Mouse (Mus musculus) cerebral cortex, adult 2 months (tissue): ENCODE data around the gene Sulf2.

Experiments
- WGBS: fragments of 180-500 bp; shearing (Covaris S2); methylation state at CpG from one replicate; pipeline ENCODE4 v1.1.7; 2018; 5-methylcytosine and 5-hydroxymethylcytosine counted together

The Sulf2 gene

DNA sequence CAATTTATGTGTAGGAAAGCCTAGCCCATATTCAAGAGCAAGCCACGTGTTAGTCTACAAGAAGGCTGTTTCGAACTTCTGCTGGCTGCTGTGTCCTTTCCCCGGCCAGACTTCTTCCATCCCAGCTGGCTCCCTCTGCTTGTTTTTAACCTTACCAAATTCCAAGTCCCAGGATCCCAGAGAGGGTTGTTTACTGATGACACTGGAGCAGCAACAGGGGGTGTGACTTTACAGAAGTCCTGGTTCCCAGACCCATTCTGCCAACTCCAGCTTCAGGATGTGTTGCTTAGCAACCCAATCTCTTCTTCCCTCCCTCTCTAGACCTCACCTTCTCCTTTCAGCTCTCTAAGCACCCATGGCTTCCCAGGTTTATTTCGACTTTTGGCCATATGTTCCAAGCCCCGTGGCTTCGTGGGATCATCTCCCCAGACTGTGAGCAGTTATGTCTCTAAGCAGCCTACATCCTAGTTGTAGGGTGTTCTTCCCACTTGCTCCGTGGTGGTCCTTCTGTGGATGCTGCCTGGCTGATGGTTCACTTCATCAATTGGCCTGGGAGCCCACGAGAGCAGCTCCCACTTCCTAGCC is 20.2 kb upstream of the Sulf2 start:
- 39% methylated on average over 8 of the region's 8 CpGs for WGBS

DNA sequence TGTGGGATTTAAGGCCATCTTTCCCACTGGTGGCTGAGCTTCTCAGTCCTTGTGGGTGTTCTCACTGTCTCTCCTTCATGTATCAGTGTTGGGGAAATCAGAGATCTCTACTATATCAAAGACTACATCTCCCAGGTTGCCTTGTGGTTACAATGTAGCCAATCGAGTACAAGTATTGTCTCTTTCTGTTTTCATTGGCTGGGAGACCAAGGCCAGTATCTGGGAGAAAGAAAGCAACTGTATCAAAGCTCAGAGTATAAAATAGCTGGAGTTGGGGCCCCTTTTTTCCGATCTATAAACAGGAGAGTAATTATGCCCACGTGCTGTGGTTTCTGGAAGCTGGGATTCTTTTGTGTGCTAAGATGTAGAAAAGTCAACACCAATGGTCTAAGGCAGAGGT is 19.7 kb upstream of the Sulf2 start:
- WGBS: 19% methylated on average over 3 of the region's 3 CpGs

DNA sequence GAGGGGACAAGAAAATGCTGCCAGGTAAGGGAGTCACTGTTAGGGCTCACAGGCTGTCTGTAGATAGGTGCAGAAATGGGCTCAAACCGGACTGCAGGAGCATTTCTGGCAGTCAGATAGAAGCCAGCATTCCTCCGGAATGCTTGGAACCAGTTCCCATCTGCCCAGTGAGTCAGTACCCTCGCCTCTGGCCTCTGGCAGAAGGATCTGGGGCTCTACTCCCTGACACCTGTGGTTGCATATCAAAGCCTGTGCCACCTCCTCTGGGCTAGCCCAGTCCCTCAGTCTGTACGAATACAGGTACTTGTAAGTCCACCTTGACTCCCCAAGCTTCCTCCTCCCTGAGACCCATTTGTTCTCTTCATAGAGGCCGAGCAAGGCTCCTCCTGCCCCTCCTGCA is 17.7 kb upstream of the Sulf2 start:
- WGBS: 75% methylated on average over 5 of the region's 5 CpGs

DNA sequence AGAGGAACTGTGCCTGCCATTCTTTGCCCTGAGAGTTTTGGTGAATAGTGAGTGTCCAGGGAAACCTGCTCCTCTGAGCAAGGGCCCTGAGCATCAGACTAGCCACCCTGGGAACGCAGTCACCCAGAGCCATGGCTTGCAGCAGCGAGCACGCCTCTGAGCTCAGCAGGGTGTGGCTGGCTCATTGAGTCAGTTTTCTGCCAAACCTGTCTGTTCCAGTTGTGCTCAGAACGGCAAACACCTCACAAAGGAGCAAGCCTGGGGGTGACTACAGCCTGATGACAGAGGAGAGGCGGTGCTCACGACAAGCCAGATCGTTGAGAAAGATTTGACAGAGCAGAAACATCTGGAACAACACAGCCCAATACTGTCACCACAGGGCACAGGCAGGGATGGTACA is 14.7 kb upstream of the Sulf2 start:
- 84% methylated on average over 7 of the region's 7 CpGs for WGBS

DNA sequence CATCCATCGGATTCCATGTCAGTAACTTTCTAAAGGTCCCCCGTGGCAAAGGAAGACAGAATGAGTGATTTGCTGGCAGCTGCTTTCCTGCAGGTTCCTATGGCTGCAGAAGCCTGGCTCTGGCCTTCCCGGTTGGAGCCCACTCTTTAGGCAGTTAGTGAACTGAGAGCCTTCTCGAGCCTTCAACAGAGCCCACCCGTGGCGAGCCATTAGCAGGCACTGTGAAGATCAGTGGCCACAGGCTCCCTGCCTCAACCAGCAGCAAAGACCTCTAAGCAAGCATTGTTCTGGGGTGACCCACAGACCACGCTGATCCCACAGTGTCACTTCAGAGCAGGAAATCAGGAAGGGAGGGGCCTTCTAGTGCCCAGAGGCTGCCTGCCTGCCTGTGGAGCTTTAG is 13.4 kb upstream of the Sulf2 start:
- 81% methylated on average over 7 of the region's 7 CpGs for WGBS

DNA sequence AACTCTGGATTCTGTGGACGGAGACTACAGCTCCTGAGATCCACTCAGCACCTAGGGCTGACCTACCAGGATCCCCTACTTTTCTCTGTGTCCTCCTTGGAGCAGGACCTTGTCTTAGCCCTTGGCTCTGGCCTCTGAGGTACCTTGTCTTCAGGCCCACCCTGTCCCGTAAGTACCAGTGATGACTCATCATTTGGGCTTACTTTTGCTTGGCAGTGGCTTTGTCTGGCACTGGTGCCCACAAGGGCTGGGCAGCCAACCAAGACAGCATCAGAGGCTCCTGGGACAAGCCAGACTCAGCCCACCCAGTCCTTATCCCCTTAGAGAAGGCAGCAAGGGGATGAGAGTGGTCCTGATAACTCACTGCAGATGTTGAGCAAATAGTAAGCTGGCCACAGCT is 11.9 kb upstream of the Sulf2 start:
- 73% methylated on average over 2 of the region's 2 CpGs for WGBS

DNA sequence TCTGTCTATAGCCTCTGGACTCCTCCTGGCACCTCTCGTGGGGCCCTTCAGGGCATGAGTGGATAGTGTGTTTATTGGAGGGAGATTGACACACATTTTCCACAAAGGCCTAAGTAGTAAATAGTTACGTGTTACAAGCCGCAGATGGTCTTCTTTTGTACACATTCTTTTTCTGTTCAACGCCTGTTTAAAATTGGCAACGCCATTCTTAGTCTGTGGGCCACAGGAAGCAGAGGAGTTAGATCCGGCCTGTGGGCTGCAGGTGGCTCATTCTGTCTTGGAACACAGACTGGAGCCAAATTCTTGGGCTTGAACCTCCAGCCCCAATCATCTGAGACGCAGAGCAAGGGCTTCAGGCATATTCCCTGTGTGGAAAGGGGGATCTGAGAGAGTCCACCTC is 9.9 kb upstream of the Sulf2 start:
- 49% methylated on average over 7 of the region's 7 CpGs for WGBS

DNA sequence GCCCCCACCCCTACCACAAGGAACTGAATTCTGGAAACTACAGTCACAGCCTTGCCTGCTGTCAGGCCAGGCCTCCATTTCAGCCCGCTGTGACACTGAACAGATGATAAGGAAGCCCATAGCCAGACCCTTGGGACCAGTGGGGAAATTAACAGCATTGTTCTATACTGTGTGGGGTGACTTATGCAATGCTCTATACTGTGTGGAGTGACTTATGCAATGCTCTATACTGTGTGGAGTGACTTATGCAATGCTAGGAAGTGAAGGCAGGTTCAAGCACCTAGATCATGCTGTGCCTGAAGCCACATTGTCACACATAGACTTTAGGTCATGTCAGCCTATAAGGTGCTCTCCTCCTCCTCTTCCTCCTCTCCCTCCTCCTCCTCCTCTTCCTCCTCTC is 9.1 kb upstream of the Sulf2 start:
- WGBS: 100% methylated on average over 1 of the region's 1 CpGs

DNA sequence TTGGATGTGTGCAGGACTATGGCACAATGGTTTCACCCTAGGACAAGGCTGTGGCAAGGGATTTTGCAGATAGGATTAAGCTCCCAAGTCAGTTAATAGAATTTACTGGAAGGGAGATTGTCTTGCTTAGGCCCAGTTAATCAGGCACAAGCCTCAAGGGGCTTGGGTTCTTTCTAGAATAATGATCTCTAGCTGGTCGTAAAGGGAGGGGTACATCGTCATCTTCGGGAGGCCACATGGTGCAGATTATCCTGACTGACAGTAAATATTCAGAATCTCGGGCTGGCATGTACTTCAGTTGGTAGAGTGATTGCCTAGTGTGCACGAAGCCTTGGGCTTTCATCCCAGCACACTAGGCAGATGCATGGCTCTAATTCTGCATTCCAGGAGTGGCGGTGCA is 8.5 kb upstream of the Sulf2 start:
- WGBS: 77% methylated on average over 6 of the region's 6 CpGs

DNA sequence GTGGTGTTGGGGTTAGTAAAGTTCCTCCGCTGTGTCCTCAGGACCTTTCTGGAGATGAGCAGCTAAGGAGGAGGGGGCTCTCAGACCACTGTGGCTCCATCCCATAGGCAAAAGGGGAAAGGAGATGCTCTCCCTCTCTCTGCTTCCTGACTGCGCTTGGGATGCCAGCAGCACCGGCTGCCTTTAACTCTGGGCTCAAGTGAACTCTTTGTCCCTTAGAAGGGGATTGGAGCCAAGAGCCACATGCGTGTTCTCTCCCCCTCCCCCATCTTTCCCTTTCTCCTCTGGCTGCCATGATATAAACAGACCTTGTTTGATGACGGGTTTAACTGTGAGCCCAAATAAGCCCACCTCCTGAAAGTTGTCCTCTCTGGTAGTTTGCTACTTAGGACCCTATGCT is 7.8 kb upstream of the Sulf2 start:
- WGBS: 78% methylated on average over 5 of the region's 5 CpGs

DNA sequence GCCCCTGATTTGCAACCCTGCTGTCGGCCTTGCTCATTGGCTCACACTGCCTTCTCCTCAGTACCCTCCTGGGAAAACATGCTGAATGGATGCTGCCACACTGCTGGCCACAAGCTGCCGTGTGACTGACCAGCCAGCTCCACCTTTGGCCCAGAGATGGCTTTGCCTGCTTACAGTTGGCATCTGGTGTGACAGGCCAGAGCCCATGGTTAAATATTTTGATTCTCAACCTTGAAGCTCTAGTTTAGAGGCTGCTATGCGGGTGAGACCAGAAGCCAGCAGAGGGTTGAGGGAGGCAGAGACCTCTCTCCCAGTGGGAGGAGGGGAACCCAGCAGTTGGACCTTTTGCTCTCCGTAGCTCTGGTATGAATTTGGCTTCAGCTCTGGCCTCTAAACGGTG is 6.7 kb upstream of the Sulf2 start:
- 85% methylated on average over 5 of the region's 5 CpGs for WGBS

DNA sequence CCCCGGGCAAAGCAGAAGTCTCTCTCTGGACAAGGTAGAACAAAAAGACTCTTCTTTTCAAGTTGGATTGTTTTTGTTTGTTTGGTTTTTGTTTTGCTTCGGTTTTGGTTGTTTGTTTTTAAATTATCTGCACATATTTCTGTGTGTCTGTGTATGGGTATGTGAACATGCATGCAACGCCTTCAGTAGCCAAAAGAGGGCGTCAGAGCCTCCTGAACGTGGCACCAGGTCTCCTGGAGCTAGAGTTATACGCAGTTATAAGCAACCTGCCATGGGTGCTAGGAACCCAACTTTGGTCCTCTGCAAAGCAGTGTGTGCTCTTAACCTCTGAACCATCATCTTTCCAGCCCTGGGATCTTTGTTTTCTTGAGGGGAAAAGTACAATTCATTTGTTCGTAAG is 3.8 kb upstream of the Sulf2 start:
- 93% methylated on average over 7 of the region's 7 CpGs for WGBS

DNA sequence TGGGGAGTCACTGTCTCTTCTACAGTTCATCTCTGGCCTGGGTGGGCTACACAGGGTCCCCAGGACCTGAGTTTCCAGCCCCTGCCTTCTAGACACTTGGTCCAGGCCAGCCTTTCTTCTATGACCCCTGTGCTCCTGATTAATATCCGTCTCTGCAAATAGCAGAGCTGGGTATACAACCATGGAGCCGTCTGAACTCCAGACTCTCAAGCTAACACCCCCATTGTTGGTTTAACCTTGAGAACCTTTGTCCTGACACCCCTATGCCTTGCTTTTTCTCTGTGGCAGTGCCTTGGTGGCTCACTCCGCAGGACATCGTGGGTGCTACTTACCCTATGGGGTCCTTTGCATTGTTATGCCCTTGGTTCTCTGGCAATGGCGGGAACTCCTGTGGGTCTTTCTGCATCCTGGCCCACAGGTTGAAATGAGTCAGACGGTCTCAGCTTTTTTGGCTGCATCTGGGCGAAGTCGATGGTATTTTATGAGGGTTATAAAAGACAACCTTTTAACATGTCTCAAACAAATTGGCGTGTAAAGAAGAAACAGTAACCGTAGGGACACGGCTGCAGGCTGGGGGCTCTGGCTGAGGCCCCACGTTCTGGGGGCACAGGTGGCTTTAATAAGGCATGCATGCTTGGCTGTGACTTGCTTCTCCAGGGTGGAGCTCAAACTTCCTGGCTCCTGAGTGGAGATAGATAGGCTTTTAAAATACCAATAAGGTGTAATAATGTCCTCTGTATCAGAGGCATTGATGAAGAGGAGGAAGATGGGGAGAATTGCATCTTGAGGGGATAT is 2.5 kb upstream of the Sulf2 start:
- 89% methylated on average over 12 of the region's 12 CpGs for WGBS

DNA sequence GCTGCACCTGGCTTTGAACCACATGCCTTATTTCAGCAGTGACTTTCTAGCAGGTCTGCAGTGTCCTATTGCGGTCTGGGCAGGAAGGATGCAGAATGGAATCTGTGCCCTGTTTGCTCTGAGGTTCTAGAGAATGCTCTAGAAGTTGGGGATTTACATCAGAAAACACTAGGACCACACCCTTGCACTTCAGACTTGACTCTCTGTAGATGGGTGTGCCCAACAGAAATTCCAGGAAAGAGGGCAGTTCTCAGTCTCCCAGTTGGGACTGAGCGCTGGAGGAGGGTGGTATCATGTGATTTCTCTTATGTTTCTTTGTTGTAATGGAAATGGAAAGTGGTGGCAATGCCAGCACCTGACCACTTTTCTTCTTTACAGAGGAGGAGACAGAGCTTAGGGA is 1.7 kb upstream of the Sulf2 start:
- 89% methylated on average over 2 of the region's 2 CpGs for WGBS

DNA sequence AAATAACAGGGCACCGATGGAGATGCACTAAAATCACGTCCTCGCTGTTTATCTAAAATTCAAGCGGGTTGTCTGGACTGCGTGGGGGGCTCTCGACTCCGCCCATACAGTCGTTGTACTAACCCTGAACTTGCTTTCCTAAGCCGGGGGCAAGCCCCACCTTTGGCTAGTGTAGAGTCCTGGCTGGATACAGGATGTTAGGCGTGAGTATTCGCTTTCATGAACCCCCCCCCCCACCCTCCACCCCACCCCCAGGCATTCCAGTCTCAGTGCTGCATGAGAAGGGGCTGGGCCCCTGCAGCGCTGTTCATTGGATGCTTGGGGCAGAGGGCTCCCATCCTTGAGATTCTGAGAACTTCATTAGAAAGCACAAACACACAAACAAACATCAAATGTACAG is 659 bp upstream of the Sulf2 start:
- 23% methylated on average over 12 of the region's 12 CpGs for WGBS

DNA sequence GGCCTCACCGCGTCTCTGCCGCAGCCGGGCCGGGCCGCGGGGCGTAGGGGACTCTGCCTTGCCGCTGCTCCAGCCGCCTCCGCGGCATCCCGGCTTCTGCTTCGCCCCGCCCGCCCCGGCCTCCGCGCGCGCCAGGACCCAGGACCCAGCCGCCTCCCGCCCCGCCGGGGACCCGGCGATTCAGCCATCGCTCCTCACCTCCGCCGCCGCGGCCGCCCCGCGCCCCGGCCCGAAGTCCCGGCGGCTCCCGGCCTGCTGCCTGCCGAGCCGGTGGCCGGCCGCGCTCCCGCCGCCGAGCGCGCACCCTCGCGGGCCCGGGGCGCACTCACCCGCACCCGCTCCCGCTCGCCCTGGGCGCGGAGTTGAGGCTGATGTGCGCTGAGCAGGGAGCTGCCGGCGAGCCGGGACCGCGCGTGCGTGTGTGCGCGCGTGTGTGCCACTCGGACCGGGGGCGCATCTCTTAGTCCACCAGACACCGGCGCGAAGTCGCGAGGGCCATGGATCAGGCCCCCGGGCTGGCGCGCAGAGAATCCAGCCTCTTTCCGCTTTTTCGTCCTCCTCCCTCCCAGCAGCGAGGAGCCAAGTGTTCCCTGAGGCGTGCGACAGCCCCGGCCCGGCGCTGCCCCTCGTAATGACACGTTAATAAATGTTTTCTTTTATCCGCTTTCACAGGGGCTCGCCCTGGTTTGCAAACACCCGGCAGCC is 562 bp downstream of the Sulf2 start:
- WGBS: 2% methylated on average over 95 of the region's 95 CpGs

DNA sequence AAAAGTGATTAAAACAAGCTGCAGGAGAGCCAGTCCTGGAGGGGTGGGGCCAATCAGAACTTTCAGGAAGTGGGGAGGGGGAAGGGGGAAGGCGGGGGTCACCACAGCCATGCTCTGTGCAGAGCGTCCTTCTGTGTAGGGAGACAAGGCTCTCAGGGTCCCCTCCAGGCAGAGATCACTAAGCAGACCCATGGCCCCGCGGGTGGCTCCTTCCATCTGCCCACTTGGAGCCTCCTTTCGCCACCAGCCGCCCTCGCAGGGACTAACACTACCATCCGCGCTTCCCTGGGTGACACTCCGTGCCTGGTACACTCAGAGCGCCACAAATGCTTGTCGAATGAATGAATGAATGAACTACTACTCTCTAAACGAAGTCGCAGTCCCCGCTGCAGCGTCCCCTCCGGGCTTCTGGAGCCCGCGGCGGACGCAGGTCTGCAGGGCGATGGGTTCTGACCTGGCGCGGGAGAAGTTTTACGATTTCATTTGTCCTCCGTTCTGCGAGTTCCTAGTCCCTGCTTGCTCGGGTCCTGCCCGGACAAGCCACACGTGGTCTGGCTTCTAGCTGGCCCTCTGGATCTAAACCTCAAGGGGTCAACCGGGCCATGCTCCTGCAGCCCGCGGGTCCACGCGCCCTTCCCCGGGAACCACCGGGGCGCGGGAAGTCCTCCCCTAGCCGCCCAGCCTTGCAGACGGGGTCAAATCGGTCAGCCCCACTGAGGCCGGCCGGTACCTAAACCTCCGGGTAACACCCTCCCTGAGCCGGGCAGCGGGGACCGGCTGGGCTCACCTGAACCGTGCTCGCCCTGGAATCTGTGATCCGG is 1.4 kb downstream of the Sulf2 start:
- under 1% methylated on average over 51 of the region's 51 CpGs for WGBS

DNA sequence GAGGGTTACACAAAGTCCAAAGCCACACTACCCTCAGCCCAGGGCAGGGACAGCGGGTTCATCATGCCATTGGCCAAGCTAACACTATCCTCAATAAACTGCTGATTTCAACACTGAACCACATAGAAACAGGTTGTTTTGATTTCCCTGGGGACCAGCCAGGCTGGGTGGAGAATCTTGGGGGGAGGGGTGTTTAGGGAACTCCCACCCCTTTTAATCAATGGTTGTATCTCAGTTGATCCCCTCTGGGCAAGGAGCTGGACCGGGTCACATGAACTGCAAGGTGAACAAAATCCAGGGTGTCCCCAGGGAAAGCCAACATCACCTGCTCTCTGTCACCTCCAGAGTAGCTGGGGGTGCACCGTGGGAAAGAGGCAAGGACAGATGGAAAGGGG is 2.1 kb downstream of the Sulf2 start:
- WGBS: 35% methylated on average over 3 of the region's 3 CpGs

DNA sequence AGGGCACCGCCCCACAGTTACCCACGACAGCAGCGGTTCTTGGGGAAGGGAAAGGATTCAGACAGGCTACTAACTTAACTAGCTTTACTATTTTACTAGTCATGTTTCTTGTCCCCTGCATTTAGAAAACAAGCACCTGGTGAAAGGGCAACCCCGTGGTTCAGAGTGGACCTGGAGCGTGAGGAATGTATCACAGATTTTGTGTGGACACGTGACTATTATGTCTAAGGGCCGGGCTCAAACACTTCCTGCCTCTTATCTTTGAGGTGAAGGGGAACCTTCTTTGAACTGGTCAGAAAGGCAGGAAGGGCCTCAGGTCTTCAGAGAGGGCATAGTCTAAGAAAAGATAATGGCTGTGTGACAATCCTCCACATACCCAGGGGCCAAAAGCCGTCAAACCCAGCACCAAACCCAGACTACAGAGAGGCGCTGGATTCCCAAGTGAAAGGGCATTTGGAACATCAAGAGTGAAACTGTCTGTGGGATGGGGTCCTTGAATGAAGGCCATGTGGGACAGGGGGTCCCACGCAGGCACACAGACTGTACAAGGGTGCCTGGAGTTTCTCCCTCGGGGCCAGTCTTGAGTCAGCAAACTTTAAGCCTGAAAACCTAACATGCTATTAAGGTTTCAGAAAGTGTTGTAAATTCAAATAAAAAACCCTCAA is 2.6 kb downstream of the Sulf2 start:
- 58% methylated on average over 11 of the region's 11 CpGs for WGBS

DNA sequence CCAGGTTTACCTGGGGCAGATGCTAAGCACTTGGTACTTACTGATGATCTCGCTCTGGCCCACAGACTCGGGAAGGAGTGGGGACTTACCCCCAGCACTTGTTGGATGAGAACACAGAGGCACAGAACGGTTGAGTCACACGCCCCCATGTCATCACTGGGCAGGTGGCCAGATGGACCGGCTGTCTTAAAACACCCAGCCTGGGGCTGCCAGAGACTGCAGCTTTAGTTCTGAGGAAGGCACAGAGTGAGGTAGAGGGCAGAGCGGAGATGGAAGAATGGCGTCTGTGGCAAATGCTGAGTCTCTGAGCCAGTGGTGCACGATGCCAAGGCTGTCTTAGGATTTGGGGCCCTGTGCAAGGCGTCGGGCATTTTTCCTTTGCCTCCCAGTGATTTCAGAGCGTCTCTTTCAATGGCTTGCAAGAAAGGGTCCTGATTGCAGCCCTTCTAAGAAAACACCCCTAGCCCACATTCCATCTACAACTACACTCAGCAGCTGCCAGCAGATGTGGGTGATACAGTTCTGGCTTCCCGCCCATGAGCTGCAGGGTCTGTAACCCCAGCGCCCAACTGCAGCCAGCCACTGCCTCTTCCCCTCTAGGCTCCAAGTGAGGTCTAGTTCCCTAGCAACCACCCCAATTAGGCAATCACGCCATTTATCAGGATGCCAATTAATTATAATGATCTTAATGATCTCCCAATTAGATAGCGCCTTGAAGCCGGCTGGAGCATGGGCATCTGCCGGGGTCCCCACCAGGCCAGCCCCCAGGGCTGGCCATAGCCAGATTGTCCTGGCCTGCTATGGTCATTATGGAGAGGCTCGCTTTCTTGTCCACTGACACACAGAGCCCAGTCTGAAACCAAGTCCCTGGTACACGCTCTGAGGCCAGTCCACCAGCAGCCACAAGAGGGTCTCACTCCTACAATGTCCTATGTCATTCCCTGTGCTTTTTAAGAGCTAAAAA is 3.7 kb downstream of the Sulf2 start:
- WGBS: 30% methylated on average over 19 of the region's 19 CpGs

DNA sequence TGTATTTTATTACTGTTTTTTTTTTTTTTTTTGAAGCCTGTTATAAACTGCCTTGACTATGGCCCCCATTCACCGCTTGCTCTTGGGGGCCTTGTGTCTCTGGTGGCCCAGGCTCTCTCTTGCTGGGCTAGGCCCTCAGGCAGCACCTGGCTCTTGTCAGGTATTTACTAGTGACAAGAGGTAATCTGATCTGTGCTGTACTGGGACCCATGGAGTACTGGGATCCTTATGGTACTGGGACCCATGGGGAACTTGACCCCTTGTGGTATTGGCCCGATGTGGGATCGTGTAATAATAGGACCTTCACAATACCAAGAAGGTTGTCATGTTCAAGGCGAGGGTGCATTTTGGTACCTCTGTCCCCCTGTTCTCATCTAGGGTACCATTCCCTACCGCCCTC is 4.9 kb downstream of the Sulf2 start:
- WGBS: 94% methylated on average over 5 of the region's 5 CpGs
